Mouse (Mus musculus) stomach, postnatal 0 days (tissue): ENCODE results near the gene Pigu. TPM values are rescaled to one million over a fixed set of nuclear protein-coding genes. Genes with fewer than 3 reads are reported as not detected.
A peak's percentile ranks its signal among the peaks of the same experiment; 100 is the strongest.

ENCODE experiments used
- ATAC-seq: fragments of 200-750 bp; cut with Nextera tagmentation; 2 replicates; pipeline ENCODE4 v1.8.0; 2017; ENCODE audit not compliant: low FRiP score, low TSS enrichment
- DNase-seq: peaks from one replicate; pipeline ENCODE4 v3.0.0-alpha.2; 2016; ENCODE audit warnings: low spot score
- H3K27ac ChIP-seq: fragments of 300-500 bp; sonication (generic); replicated peaks from 2 replicates; pipeline ENCODE4 v1.5.1; 2014; ENCODE audit warnings: mild to moderate bottlenecking, control low read depth
- H3K27me3 ChIP-seq: fragments of 300-500 bp; sonication (generic); 2 replicates; pipeline ENCODE4 v1.6.1; 2014; ENCODE audit warnings: low read length; ENCODE audit not compliant: control insufficient read depth, insufficient read depth
- H3K36me3 ChIP-seq: fragments of 300-500 bp; sonication (generic); 2 replicates; pipeline ENCODE4 v1.6.1; 2014; ENCODE audit warnings: low read length, mixed read lengths; ENCODE audit not compliant: control insufficient read depth, insufficient read depth
- H3K4me1 ChIP-seq: fragments of 300-500 bp; sonication (generic); replicated peaks from 2 replicates; pipeline ENCODE4 v1.6.1; 2014; ENCODE audit warnings: antibody characterized with exemption; ENCODE audit not compliant: control insufficient read depth, insufficient read depth
- H3K4me2 ChIP-seq: fragments of 300-500 bp; sonication (generic); replicated peaks from 2 replicates; pipeline ENCODE4 v1.6.1; 2014; ENCODE audit warnings: low read depth, mild to moderate bottlenecking, control low read depth, moderate library complexity
- H3K4me3 ChIP-seq: fragments of 300-500 bp; sonication (generic); 2 replicates; pipeline ENCODE4 v1.5.1; 2014; ENCODE audit warnings: low read depth, low read length, control low read depth
- H3K9ac ChIP-seq: fragments of 300-500 bp; sonication (generic); 2 replicates; pipeline ENCODE4 v1.6.1; 2014; ENCODE audit warnings: mild to moderate bottlenecking, low read length, control low read depth, mixed read lengths
- H3K9me3 ChIP-seq: fragments of 300-500 bp; sonication (generic); 2 replicates; pipeline ENCODE4 v1.6.1; 2016; ENCODE audit warnings: low read length; ENCODE audit not compliant: control insufficient read depth
- CTCF ChIP-seq: IDR thresholded peaks from 2 replicates; pipeline ENCODE4 v1.5.1; 2016; ENCODE audit warnings: antibody characterized with exemption, low read depth, mild to moderate bottlenecking, moderate library complexity
- EP300 ChIP-seq: optimal IDR thresholded peaks from 2 replicates; pipeline ENCODE3; 2016; ENCODE audit warnings: antibody characterized with exemption
- WGBS: fragments of 180-500 bp; shearing (Covaris S2); extraction: QIAGEN DNeasy Blood & Tissue Kit; methylation state at CpG from one replicate; pipeline ENCODE4 v1.1.7; 2014; 5-methylcytosine and 5-hydroxymethylcytosine counted together
- polyA plus RNA-seq: library from polyadenylated mRNA; unstranded; fragments of >200 nt; fragmentation: Nextera tagmentation; extraction: Ambion mirVana; gene quantifications from 2 replicates; pipeline ENCODE4 v1.2.1, GENCODE M21; 2015

The Pigu gene
- polyA plus RNA-seq, 1 experiment from 2014 or later: 36.1 TPM

DNA sequence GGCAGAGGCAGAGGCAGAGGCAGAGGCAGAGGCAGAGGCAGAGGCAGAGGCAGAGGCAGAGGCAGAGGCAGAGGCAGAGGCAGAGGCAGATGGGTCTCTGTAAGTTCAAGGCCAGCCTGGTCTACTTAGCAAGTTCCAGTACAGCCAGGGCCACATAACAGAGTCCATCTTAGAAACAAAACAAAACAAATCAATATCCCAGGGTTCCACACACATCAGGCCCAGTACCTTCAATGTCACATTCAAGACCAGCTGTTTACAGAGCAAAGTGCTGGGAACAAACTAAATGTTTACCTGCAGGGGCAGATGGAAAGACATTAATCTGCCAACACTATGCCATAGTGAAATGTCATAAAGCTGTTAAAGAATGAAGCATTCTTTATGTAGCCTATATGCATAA, 17.3 kb upstream of the Pigu start:
- H3K4me1 ChIP-seq: no peaks in the 10 kb centered on the region

GRCm38 (mm10) chr2:155373886-155374285, 16.7 kb upstream of the Pigu start:
- Histone ChIP-seq H3K36me3 (no peaks in the 10 kb centered on the region), H3K27me3 (no peaks in the 10 kb centered on the region), H3K4me1 (0 out of 2 replicates have a peak, but pooled peaks cover 2% of the 10 kb centered on the region), H3K9ac (no peak overlapping the region), H3K9me3 (no peaks in the 10 kb centered on the region), H3K27ac (no peak overlapping the region), H3K4me3 (no peak overlapping the region), H3K4me2 (no peak overlapping the region)
- TF ChIP-seq EP300 (no peak), CTCF (no peak)
- DNase-seq (no peak), ATAC-seq (no peak)
- WGBS: 57% methylated on average over 1 of the region's 1 CpGs

More for the DNA sequence above, 17.3 kb upstream of the Pigu start:
- TF ChIP-seq CTCF (no peak), EP300 (no peak)
- Histone ChIP-seq H3K9me3 (no peaks in the 10 kb centered on the region), H3K4me3 (no peak overlapping the region), H3K9ac (no peak overlapping the region), H3K27me3 (no peaks in the 10 kb centered on the region), H3K27ac (no peak overlapping the region), H3K36me3 (no peaks in the 10 kb centered on the region), H3K4me2 (no peak overlapping the region)
- DNase-seq (no peak), ATAC-seq (no peak)

GRCm38 (mm10) chr2:155373302-155373701, 16.1 kb upstream of the Pigu start:
- no peak overlapping the region for H3K4me3 ChIP-seq
- H3K9ac ChIP-seq: no peak overlapping the region
- no peaks in the 10 kb centered on the region for H3K36me3 ChIP-seq
- no peak overlapping the region for H3K4me2 ChIP-seq
- 0 out of 2 replicates have a peak, but pooled peaks cover 2% of the 10 kb centered on the region for H3K4me1 ChIP-seq
- DNase-seq (no peak), ATAC-seq (no peak)
- H3K27me3 ChIP-seq: no peaks in the 10 kb centered on the region
- no peak for TF ChIP-seq CTCF
- TF ChIP-seq EP300: no peak
- WGBS: 59% methylated on average over 1 of the region's 1 CpGs
- H3K27ac ChIP-seq: no peak overlapping the region
- no peaks in the 10 kb centered on the region for H3K9me3 ChIP-seq

- Histone ChIP-seq H3K36me3 (no peaks in the 10 kb centered on the region), H3K9me3 (no peaks in the 10 kb centered on the region), H3K9ac (no peak overlapping the region), H3K4me1 (0 out of 2 replicates have a peak, but pooled peaks cover 2% of the 10 kb centered on the region), H3K4me2 (no peak overlapping the region), H3K4me3 (no peak overlapping the region), H3K27me3 (no peaks in the 10 kb centered on the region), H3K27ac (no peak overlapping the region)
- TF ChIP-seq EP300 (no peak), CTCF (no peak)
- WGBS: 66% methylated on average over 4 of the region's 4 CpGs
- no peak for ATAC-seq
- no peak for DNase-seq
Measured at GRCm38 (mm10) chr2:155372451-155372850, 15.2 kb upstream of the Pigu start.

GRCm38 (mm10) chr2:155369333-155369883, 12.2 kb upstream of the Pigu start:
- Histone ChIP-seq H3K27me3 (no peaks in the 10 kb centered on the region), H3K27ac (peak overlapping the region; percentile 73), H3K36me3 (no peaks in the 10 kb centered on the region), H3K4me2 (no peak overlapping the region), H3K9ac (no peak overlapping the region), H3K4me3 (no peak overlapping the region), H3K4me1 (0 out of 2 replicates have a peak, but pooled peaks cover 2% of the 10 kb centered on the region), H3K9me3 (no peaks in the 10 kb centered on the region)
- DNase-seq: peak; percentile 42
- WGBS: 11% methylated on average over 7 of the region's 7 CpGs
- TF ChIP-seq CTCF (no peak), EP300 (no peak)
- peak; percentile 87 for ATAC-seq

DNA sequence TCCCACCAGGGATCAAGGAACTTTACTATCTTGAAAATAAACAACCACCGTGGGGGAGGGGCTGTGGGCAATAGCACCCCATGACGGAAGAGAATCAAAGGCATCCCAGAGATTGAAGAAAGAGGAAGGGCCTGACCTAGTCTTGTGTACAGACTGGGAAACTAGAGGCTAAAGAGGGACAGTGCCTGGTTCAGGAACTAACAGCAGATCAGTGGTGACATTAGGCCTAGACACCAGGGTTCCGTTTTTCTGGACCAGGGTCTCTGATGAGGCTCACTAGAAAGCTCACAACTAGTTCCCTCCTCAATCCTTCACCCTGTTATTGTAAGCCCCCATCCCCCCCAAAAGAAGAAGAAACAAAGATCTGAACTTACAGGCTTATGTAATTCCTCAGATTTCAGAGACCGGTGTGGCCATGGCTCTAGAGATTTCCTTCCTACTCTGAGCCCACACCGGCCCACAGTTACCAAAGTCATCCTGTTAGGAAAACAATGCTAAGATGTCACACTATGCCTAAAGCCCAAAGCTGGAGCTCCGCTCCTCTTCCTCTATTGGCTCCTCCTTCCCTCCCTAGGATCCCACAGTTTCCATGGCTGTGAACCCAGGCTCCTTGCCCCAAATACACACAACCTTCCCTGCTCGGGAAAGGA, 10.5 kb upstream of the Pigu start:
- no peak overlapping the region for H3K9ac ChIP-seq
- DNase-seq (no peak), ATAC-seq (no peak)
- no peaks in the 10 kb centered on the region for H3K27me3 ChIP-seq
- TF ChIP-seq EP300 (no peak), CTCF (no peak)
- no peaks in the 10 kb centered on the region for H3K9me3 ChIP-seq
- no peak overlapping the region for H3K4me3 ChIP-seq
- H3K27ac ChIP-seq: no peak overlapping the region
- H3K4me2 ChIP-seq: no peak overlapping the region
- 0 out of 2 replicates have a peak, but pooled peaks cover 2% of the 10 kb centered on the region for H3K4me1 ChIP-seq
- no peaks in the 10 kb centered on the region for H3K36me3 ChIP-seq
- WGBS: 78% methylated on average over 7 of the region's 7 CpGs
